Mouse (Mus musculus) cerebellum, adult 2 months (tissue): ENCODE data around the gene Arhgef15. TPM values are rescaled to one million over a fixed set of nuclear protein-coding genes. Genes with fewer than 3 reads are reported as not detected.

Experiments
- DNase-seq, 2 experiments: peaks; one replicate each; pipeline ENCODE4 v3.0.0; 2021
- H3K27ac ChIP-seq: fragments of 200-500 bp; 2 replicates; pipeline ENCODE4 v1.5.1; 2012; ENCODE audit warnings: low read length, control low read depth, inconsistent platforms; ENCODE audit not compliant: insufficient read depth
- H3K27me3 ChIP-seq: fragments of 200-500 bp; 2 replicates; pipeline ENCODE4 v1.6.1; 2012; ENCODE audit warnings: inconsistent platforms, mild to moderate bottlenecking, low read length, moderate library complexity; ENCODE audit not compliant: control insufficient read depth, insufficient read depth
- H3K4me1 ChIP-seq: fragments of 200-500 bp; 2 replicates; pipeline ENCODE4 v1.6.1; 2011; ENCODE audit warnings: low read length; ENCODE audit not compliant: control insufficient read depth, insufficient read depth
- H3K4me3 ChIP-seq: fragments of 200-500 bp; replicated peaks from 2 replicates; pipeline ENCODE3; 2011; ENCODE audit warnings: mild to moderate bottlenecking, low read depth, low read length, control low read depth; ENCODE audit not compliant: insufficient read depth
- CTCF ChIP-seq: fragments of 200-500 bp; IDR thresholded peaks from 2 replicates; pipeline ENCODE4 v1.5.1; 2011; ENCODE audit warnings: low read depth, mild to moderate bottlenecking, control low read depth, low read length, moderate library complexity, borderline replicate concordance; ENCODE audit not compliant: insufficient read depth
- POLR2A ChIP-seq: fragments of 200-500 bp; IDR thresholded peaks from 2 replicates; pipeline ENCODE4 v1.6.1; 2011; ENCODE audit warnings: low read length, control low read depth, borderline replicate concordance; ENCODE audit not compliant: insufficient read depth
- WGBS: fragments of 180-500 bp; shearing (Covaris S2); methylation state at CpG from one replicate; pipeline ENCODE4 v1.1.7; 2018; 5-methylcytosine and 5-hydroxymethylcytosine counted together
- polyA plus RNA-seq: library from polyadenylated mRNA; depleted of rRNA; stranded (reverse); fragments of >200 nt; gene quantifications from 2 replicates; pipeline ENCODE4 v1.2.3, GENCODE M21; 2012

Gene Arhgef15
- polyA plus RNA-seq, 1 experiment = 34.7 TPM

DNA sequence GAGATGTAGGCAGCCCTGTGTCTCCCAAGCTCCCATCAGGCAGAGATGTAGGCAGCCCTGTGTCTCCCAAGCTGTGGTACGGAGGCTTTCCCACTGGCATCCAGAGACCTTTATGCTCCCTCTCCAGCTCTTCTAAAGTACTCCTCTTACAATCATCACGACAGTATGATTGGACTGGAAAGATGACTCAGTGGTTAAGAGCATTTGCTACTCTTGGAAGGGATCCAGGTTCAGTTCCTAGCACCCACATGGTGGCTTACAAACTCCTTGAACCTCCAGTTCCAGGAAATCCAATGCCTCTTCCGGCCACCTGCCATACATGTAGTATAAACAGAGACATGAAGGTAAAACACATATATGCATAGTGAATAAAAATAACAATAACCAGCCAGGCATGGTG, 4.3 kb upstream of the Arhgef15 start:
- 64% methylated on average over 3 of the region's 3 CpGs for WGBS

DNA sequence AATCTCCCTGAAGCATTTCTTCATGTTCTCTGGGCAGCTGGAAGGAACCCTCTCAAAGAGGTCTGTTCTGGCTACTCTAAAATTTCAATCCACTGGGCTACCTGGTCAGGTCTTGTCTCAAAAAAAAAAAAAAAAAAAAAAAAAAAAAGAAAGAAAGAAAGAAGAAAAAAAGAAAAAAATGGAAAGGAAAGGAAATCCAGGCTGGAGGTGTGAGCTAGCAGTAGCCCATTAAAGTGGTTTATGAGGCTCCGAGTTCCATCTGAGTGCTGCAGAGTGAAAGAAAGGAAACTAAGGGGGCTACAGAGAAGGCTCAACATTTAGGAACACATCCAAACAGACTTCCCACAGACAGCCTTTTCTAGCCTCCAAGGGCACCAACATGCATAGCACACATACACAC, 691 bp upstream of the Arhgef15 start:
- no peak overlapping the region for H3K27ac ChIP-seq
- WGBS = 100% methylated on average over 1 of the region's 1 CpGs
- H3K4me1 ChIP-seq = peaks cover 3% of the 10 kb centered on the region; the same call in 1 of the 2 replicates
- TF ChIP-seq POLR2A (no peak), CTCF (no peak)
- no peak overlapping the region for H3K4me3 ChIP-seq
- no peak for DNase-seq
- no peaks in the 10 kb centered on the region for H3K27me3 ChIP-seq

More for the DNA sequence above, 4.3 kb upstream of the Arhgef15 start:
- Histone ChIP-seq H3K4me1 (no peaks in the 10 kb centered on the region), H3K27ac (no peak overlapping the region), H3K4me3 (no peak overlapping the region), H3K27me3 (no peaks in the 10 kb centered on the region)
- DNase-seq = no peak
- no peak for TF ChIP-seq POLR2A

DNA sequence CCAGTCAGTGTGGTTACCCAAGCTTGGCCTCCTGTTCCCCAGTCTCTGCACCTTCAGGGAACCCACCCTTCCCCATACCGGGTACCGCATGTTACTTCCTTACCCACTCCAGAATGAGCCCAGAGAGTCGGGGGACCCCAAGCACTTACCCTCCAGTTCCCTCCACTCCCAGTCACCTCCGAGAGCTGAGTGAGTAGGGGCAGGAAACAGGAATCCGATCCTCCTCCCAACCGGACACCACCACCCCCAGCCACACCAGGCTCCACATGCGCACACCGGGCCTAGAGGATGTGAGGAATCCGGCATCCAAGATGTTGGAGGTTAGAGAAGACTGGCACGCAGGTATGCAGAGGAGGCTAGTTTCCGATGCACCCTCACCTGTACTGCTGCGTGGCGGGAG, 583 bp downstream of the Arhgef15 start:
- 52% methylated on average over 13 of the region's 13 CpGs for WGBS
- no peak overlapping the region for H3K27ac ChIP-seq
- TF ChIP-seq CTCF (no peak), POLR2A (no peak)
- H3K4me1 ChIP-seq = peaks cover 3% of the 10 kb centered on the region; the same call in 1 of the 2 replicates
- DNase-seq = no peak
- no peaks in the 10 kb centered on the region for H3K27me3 ChIP-seq
- H3K4me3 ChIP-seq = peak overlapping the region; percentile 4

DNA sequence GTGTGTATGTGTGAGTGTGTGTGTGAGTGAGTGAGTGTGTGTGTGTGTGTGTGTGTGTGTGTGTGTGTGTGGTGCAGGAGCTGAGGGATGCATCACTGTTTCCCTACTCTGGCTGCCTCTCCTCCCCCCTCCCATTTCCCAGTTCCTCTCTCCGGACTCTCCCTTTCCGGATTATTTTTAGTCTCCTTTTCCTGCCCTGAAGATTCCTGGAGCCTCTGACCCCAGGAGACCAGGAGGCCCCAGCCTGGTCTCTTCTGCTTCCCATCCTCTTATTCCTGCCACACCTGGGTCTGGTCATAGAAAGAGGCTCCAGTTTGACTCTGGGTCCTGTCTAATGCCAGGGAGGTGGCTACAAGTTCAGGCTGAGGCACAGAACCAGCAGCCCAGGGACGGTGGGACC, 1.2 kb downstream of the Arhgef15 start:
- Histone ChIP-seq H3K27me3 (no peaks in the 10 kb centered on the region), H3K4me3 (no peak overlapping the region), H3K4me1 (peaks cover 3% of the 10 kb centered on the region; the same call in 1 of the 2 replicates), H3K27ac (no peak overlapping the region)
- TF ChIP-seq POLR2A = no peak
- no peak for TF ChIP-seq CTCF
- DNase-seq = no peak
- 49% methylated on average over 3 of the region's 3 CpGs for WGBS

DNA sequence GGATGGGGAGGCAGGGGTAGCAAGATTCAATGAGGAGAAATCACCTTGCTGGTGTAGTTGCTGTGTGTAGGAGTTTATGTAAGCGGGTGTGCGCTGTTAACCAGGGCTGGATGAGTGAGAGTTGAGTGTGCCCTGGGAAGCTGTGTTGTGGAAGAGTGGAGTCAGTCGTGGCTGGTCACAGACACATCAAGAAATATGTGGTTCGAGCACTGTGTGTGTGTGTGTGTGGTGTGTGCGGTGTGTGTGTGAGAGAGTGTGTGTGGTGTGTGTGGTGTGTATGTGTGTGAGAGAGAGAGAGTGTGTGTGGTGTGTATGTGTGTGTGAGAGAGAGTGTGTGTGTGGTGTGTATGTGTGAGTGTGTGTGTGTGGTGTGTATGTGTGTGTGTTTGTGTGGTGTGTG, 1.8 kb downstream of the Arhgef15 start:
- Histone ChIP-seq H3K27ac (no peak overlapping the region), H3K4me3 (no peak overlapping the region), H3K27me3 (no peaks in the 10 kb centered on the region), H3K4me1 (peaks cover 3% of the 10 kb centered on the region; the same call in 1 of the 2 replicates)
- no peak for DNase-seq
- WGBS = 72% methylated on average over 5 of the region's 5 CpGs
- TF ChIP-seq CTCF (no peak), POLR2A (no peak)

DNA sequence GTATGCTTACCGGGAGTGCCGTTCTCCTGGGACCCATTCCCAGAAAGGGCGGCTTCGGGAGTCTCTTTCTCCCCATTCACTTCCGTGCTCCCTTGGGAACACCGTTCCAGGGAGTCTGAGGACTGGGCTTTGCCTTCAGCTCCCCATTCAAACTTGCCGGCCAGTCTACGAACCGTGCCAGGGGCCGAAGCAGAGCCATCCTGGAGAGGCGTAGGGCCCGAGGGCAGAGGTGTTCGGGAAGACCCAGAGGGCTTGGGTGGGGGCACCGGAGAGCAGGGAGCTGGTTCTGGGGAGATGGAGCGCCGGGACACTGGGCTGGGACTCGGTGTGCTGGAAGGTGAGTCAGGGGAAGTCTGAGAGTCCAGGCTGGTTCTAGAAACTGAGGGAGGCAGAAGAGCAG, 2.9 kb downstream of the Arhgef15 start:
- Histone ChIP-seq H3K27me3 (no peaks in the 10 kb centered on the region), H3K4me3 (peak overlapping the region; percentile 23), H3K27ac (no peak overlapping the region), H3K4me1 (peaks cover 3% of the 10 kb centered on the region; the same call in 1 of the 2 replicates)
- TF ChIP-seq CTCF (no peak), POLR2A (no peak)
- DNase-seq = no peak
- WGBS = 3% methylated on average over 17 of the region's 17 CpGs

DNA sequence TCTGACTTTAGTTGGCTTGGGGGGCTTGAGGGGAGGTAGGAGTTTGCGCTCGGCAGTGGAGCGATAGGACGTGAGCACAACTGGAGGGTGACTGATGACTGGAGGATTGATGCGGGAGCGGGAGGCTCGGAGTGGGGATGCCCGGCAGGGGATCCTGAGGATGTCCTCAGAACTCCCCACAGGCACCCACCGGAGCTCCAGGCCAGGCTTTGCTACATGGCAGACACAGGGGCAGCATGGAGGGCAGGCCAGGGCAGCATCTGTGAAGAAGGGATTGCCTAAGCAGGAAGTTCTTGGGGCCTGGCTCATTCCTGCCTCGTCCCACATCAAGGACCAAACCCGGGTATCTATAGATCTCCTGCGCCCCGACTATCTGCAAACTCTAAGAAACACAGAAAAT, 3.4 kb downstream of the Arhgef15 start:
- 28% methylated on average over 13 of the region's 13 CpGs for WGBS
- no peaks in the 10 kb centered on the region for H3K27me3 ChIP-seq
- H3K4me3 ChIP-seq = no peak overlapping the region
- peaks cover 3% of the 10 kb centered on the region; the same call in 1 of the 2 replicates for H3K4me1 ChIP-seq
- DNase-seq = no peak
- H3K27ac ChIP-seq = no peak overlapping the region
- TF ChIP-seq CTCF = no peak
- TF ChIP-seq POLR2A = no peak

DNA sequence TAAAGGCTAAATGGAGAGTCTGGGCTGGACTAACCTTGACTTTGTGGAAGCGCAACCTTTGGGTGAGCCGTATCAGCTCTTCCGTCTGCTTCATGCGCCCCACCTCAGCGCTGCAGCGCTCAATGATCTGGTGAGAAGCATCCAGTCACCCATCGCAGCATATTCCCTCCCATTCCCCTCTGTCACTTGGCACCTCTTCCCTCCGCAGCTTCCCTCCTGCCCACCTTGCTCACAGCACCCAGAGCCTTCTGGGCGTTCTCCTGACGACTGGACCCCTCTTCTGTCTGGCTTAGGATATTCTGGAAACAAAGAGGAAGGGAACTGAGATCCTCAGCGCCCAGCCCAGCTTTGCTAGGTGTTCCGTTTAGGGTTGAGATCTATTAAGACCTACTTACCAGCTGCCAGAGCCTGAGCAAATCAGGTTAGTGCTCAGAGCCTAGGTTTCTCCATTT, 9.7 kb downstream of the Arhgef15 start:
- Histone ChIP-seq H3K27me3 (no peaks in the 10 kb centered on the region), H3K27ac (peak overlapping the region; percentile 48), H3K4me3 (peak overlapping the region; percentile 68), H3K4me1 (no peaks in the 10 kb centered on the region; the same call in 1 of the 2 replicates)
- WGBS = 6% methylated on average over 12 of the region's 12 CpGs
- DNase-seq = peak; percentile 63 to 75
- TF ChIP-seq POLR2A = peak; percentile 46; the same call in 1 of the 2 replicates
- no peak for TF ChIP-seq CTCF

DNA sequence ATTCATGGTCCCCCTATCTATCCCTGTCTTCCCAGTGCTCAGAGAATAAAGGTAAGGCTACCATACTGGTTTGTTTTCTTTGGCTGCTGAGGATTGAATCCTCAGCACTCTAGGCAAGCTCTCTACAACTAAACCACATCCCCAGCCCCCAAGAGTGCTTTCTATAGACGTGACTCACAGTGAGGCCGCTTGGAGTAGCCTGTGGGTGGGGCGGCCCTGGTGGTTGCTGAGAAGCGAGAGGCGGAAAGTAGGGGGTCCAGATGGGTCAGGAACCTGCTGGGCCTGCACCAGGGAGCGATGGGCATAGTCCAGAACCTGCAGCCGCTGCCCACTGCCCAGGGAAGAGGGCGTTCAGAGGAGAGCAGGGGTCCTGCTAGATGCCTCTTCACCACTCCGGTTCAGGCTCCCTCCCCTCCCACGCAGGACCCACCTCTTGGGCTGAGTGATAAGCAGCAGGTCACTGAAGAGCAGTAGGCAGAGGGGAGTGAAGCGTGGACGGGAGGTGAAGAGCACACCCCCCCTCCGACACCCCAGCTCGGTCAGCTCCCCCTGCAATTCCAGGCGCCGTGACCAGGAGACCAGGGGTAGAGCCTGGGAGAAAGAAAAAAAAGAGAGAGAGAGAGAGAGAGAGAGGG, 10.4 kb downstream of the Arhgef15 start:
- no peaks in the 10 kb centered on the region; the same call in 1 of the 2 replicates for H3K4me1 ChIP-seq
- H3K27ac ChIP-seq = peak overlapping the region; percentile 49; the same call in 1 of the 2 replicates
- 19% methylated on average over 12 of the region's 16 CpGs for WGBS
- peak; percentile 22 to 50 for DNase-seq
- H3K27me3 ChIP-seq = no peaks in the 10 kb centered on the region
- TF ChIP-seq CTCF (no peak), POLR2A (no peak)
- peak overlapping the region; percentile 56 for H3K4me3 ChIP-seq
